Mouse (Mus musculus): ENCODE measurements around the gene Arhgap19. TPM values are rescaled to one million over a fixed set of nuclear protein-coding genes. Genes with fewer than 3 reads are reported as not detected.

The Arhgap19 gene
- polyA plus RNA-seq, 1 experiment from 2014 or later, result 6.3 TPM

GRCm38 (mm10) chr19:41830106-41831031 lies 28.5 kb upstream of the Arhgap19 start:
- Histone ChIP-seq H3K27me3 (peaks cover 8% of the 10 kb centered on the region), H3K4me1 (replicated peaks) (peaks cover 39% of the 10 kb centered on the region), H3K9me3 (no peaks in the 10 kb centered on the region), H3K36me3 (no peaks in the 10 kb centered on the region), H3K9ac (peak overlapping the region; percentile 93), H3K4me3 (peak overlapping the region; percentile 83), H3K4me2 (peak overlapping the region; percentile 96), H3K27ac (peak overlapping the region; percentile 95)
- under 1% methylated on average over 103 of the region's 112 CpGs for WGBS
- ATAC-seq (ENCODE audit: low FRiP score), result peak; percentile 65

- Histone ChIP-seq H3K9ac (peak within 1 kb of the TSS; percentile 93), H3K9me3 (no peaks in the 10 kb centered on the region), H3K27ac (peak within 1 kb of the TSS; percentile 95), H3K4me3 (peak within 1 kb of the TSS; percentile 83), H3K36me3 (no peaks in the 10 kb centered on the region), H3K27me3 (peaks cover 8% of the 10 kb centered on the region), H3K4me1 (replicated peaks) (peaks cover 34% of the 10 kb centered on the region), H3K4me2 (peak within 1 kb of the TSS; percentile 96)
- under 1% methylated on average over 39 of the region's 39 CpGs for WGBS
- peak; percentile 99 for ATAC-seq (ENCODE audit: low FRiP score)
Observed at GRCm38 (mm10) chr19:41829381-41830105, 27.7 kb upstream of the Arhgap19 start, which contains the start of gene Frat1. Gene Frat1, plus strand, starts transcription at chr19:41829970.

GRCm38 (mm10) chr19:41828941-41829340 lies 27.1 kb upstream of the Arhgap19 start:
- 52% methylated on average over 3 of the region's 3 CpGs for WGBS
- no peak for ATAC-seq (ENCODE audit: low FRiP score)
- H3K9me3 ChIP-seq, result no peaks in the 10 kb centered on the region

GRCm38 (mm10) chr19:41826529-41826928 lies 24.7 kb upstream of the Arhgap19 start:
- WGBS, result 79% methylated on average over 3 of the region's 3 CpGs
- Histone ChIP-seq H3K27ac (no peak overlapping the region), H3K4me3 (no peak overlapping the region), H3K36me3 (no peaks in the 10 kb centered on the region), H3K9me3 (no peaks in the 10 kb centered on the region), H3K4me1 (replicated peaks) (peaks cover 9% of the 10 kb centered on the region), H3K4me2 (no peak overlapping the region), H3K9ac (no peak overlapping the region), H3K27me3 (no peaks in the 10 kb centered on the region)
- no peak for ATAC-seq (ENCODE audit: low FRiP score)

More at GRCm38 (mm10) chr19:41828941-41829340, 27.1 kb upstream of the Arhgap19 start:
- Histone ChIP-seq H3K27me3 (peaks cover 8% of the 10 kb centered on the region), H3K9ac (peak overlapping the region; percentile 68), H3K4me1 (replicated peaks) (peaks cover 31% of the 10 kb centered on the region), H3K36me3 (no peaks in the 10 kb centered on the region), H3K27ac (peak overlapping the region; percentile 95), H3K4me2 (peak overlapping the region; percentile 96), H3K4me3 (peak overlapping the region; percentile 83)

GRCm38 (mm10) chr19:41824950-41825349 lies 23.1 kb upstream of the Arhgap19 start:
- H3K36me3 ChIP-seq, result no peaks in the 10 kb centered on the region
- H3K27me3 ChIP-seq, result no peaks in the 10 kb centered on the region
- H3K4me3 ChIP-seq, result no peak overlapping the region
- H3K4me1 ChIP-seq (replicated peaks), result no peaks in the 10 kb centered on the region; the same call in 1 of the 2 replicates
- no peak for ATAC-seq (ENCODE audit: low FRiP score)
- no peak overlapping the region for H3K4me2 ChIP-seq
- H3K27ac ChIP-seq, result no peak overlapping the region
- H3K9me3 ChIP-seq, result no peaks in the 10 kb centered on the region
- WGBS, result 88% methylated on average over 5 of the region's 5 CpGs
- no peak overlapping the region for H3K9ac ChIP-seq

GRCm38 (mm10) chr19:41822589-41822988 lies 20.7 kb upstream of the Arhgap19 start:
- Histone ChIP-seq H3K36me3 (no peaks in the 10 kb centered on the region), H3K4me2 (no peak overlapping the region), H3K4me3 (no peak overlapping the region), H3K9ac (no peak overlapping the region), H3K27me3 (no peaks in the 10 kb centered on the region), H3K9me3 (no peaks in the 10 kb centered on the region), H3K27ac (no peak overlapping the region), H3K4me1 (replicated peaks) (no peaks in the 10 kb centered on the region; the same call in 1 of the 2 replicates)
- WGBS, result 84% methylated on average over 1 of the region's 1 CpGs
- no peak for ATAC-seq (ENCODE audit: low FRiP score)

- Histone ChIP-seq H3K27me3 (no peaks in the 10 kb centered on the region), H3K9me3 (no peaks in the 10 kb centered on the region), H3K4me3 (no peak overlapping the region), H3K9ac (no peak overlapping the region), H3K4me1 (replicated peaks) (no peaks in the 10 kb centered on the region; the same call in 1 of the 2 replicates), H3K36me3 (no peaks in the 10 kb centered on the region), H3K27ac (no peak overlapping the region), H3K4me2 (no peak overlapping the region)
- WGBS, result 11% methylated on average over 5 of the region's 5 CpGs
- no peak for ATAC-seq (ENCODE audit: low FRiP score)
Observed at GRCm38 (mm10) chr19:41821436-41821835, 19.6 kb upstream of the Arhgap19 start.

- Histone ChIP-seq H3K4me3 (no peak overlapping the region), H3K9me3 (no peaks in the 10 kb centered on the region), H3K4me2 (no peak overlapping the region), H3K36me3 (no peaks in the 10 kb centered on the region), H3K4me1 (replicated peaks) (no peaks in the 10 kb centered on the region; the same call in 1 of the 2 replicates), H3K9ac (no peak overlapping the region), H3K27ac (no peak overlapping the region), H3K27me3 (no peaks in the 10 kb centered on the region)
- no peak for ATAC-seq (ENCODE audit: low FRiP score)
- WGBS, result 90% methylated on average over 4 of the region's 4 CpGs
Observed at GRCm38 (mm10) chr19:41818749-41819148, 16.9 kb upstream of the Arhgap19 start.

- Histone ChIP-seq H3K4me2 (no peak overlapping the region), H3K9ac (no peak overlapping the region), H3K4me1 (replicated peaks) (no peaks in the 10 kb centered on the region; the same call in 1 of the 2 replicates), H3K27ac (no peak overlapping the region), H3K4me3 (no peak overlapping the region), H3K27me3 (no peaks in the 10 kb centered on the region), H3K36me3 (no peaks in the 10 kb centered on the region), H3K9me3 (no peaks in the 10 kb centered on the region)
- WGBS, result 62% methylated on average over 10 of the region's 10 CpGs
- no peak for ATAC-seq (ENCODE audit: low FRiP score)
Observed at GRCm38 (mm10) chr19:41817325-41817724, 15.5 kb upstream of the Arhgap19 start.

GRCm38 (mm10) chr19:41816915-41817314 lies 15.1 kb upstream of the Arhgap19 start:
- H3K9ac ChIP-seq, result no peak overlapping the region
- no peak for ATAC-seq (ENCODE audit: low FRiP score)

GRCm38 (mm10) chr19:41816410-41816809 lies 14.6 kb upstream of the Arhgap19 start:
- no peaks in the 10 kb centered on the region; the same call in 1 of the 2 replicates for H3K4me1 ChIP-seq (replicated peaks)
- no peaks in the 10 kb centered on the region for H3K27me3 ChIP-seq
- H3K36me3 ChIP-seq, result no peaks in the 10 kb centered on the region
- no peak overlapping the region for H3K9ac ChIP-seq
- H3K27ac ChIP-seq, result no peak overlapping the region
- 83% methylated on average over 5 of the region's 5 CpGs for WGBS
- ATAC-seq (ENCODE audit: low FRiP score), result no peak
- no peaks in the 10 kb centered on the region for H3K9me3 ChIP-seq
- no peak overlapping the region for H3K4me3 ChIP-seq
- no peak overlapping the region for H3K4me2 ChIP-seq

More at GRCm38 (mm10) chr19:41816915-41817314, 15.1 kb upstream of the Arhgap19 start:
- 67% methylated on average over 5 of the region's 5 CpGs for WGBS
- no peaks in the 10 kb centered on the region for H3K27me3 ChIP-seq
- no peaks in the 10 kb centered on the region; the same call in 1 of the 2 replicates for H3K4me1 ChIP-seq (replicated peaks)
- no peak overlapping the region for H3K4me2 ChIP-seq
- no peaks in the 10 kb centered on the region for H3K9me3 ChIP-seq
- no peaks in the 10 kb centered on the region for H3K36me3 ChIP-seq
- H3K27ac ChIP-seq, result no peak overlapping the region
- H3K4me3 ChIP-seq, result no peak overlapping the region

- H3K9me3 ChIP-seq, result no peaks in the 10 kb centered on the region
- no peaks in the 10 kb centered on the region for H3K4me1 ChIP-seq (replicated peaks)
- H3K4me2 ChIP-seq, result no peak overlapping the region
- H3K27me3 ChIP-seq, result no peaks in the 10 kb centered on the region
- no peaks in the 10 kb centered on the region for H3K36me3 ChIP-seq
- WGBS, result 96% methylated on average over 4 of the region's 4 CpGs
- H3K27ac ChIP-seq, result no peak overlapping the region
- no peak overlapping the region for H3K9ac ChIP-seq
- no peak overlapping the region for H3K4me3 ChIP-seq
- no peak for ATAC-seq (ENCODE audit: low FRiP score)
Observed at GRCm38 (mm10) chr19:41813374-41813773, 11.5 kb upstream of the Arhgap19 start.
